Mouse (Mus musculus): Measurements from ENCODE around the gene Creg2.

- TF ChIP-seq EP300 (IDR thresholded peaks at IDR 0.05) (no peak), CTCF (IDR thresholded peaks at IDR 0.05) (peak; percentile 79)
Measured at GRCm38 (mm10) chr1:39614462-39615279, 36.6 kb downstream of the Creg2 start.

Data from lung, postnatal 0 days (tissue).